Mouse (Mus musculus): Measurements from ENCODE around the gene Kcnj2.

Gene Kcnj2

GRCm38 (mm10) chr11:111065635-111066298, at the start of gene Kcnj2:
Gene Kcnj2, plus strand, starts transcription at chr11:111066164.
- peak; percentile 94 to 96 for DNase-seq

GRCm38 (mm10) chr11:111016206-111016605, 49.8 kb upstream of the Kcnj2 start:
- no peak for DNase-seq

- no peak for DNase-seq
Observed at GRCm38 (mm10) chr11:111020211-111020610, 45.8 kb upstream of the Kcnj2 start.

- DNase-seq = no peak
Observed at GRCm38 (mm10) chr11:111022681-111023281, 43.2 kb upstream of the Kcnj2 start.

- peak in 1 of 2 experiments; percentile 63 for DNase-seq
Observed at GRCm38 (mm10) chr11:111042175-111042574, 23.8 kb upstream of the Kcnj2 start.

- no peak for DNase-seq
Observed at GRCm38 (mm10) chr11:111043298-111043697, 22.7 kb upstream of the Kcnj2 start.

- no peak for DNase-seq
Observed at GRCm38 (mm10) chr11:111054252-111054651, 11.7 kb upstream of the Kcnj2 start.

- DNase-seq = no peak
Observed at GRCm38 (mm10) chr11:111054854-111055822, 10.8 kb upstream of the Kcnj2 start.

- DNase-seq = no peak
Observed at GRCm38 (mm10) chr11:111056030-111056429, 9.9 kb upstream of the Kcnj2 start.

GRCm38 (mm10) chr11:111057435-111057834, 8.5 kb upstream of the Kcnj2 start:
- DNase-seq = no peak

- DNase-seq = no peak
Observed at GRCm38 (mm10) chr11:111059440-111059839, 6.5 kb upstream of the Kcnj2 start.

GRCm38 (mm10) chr11:111060216-111060615, 5.7 kb upstream of the Kcnj2 start:
- DNase-seq = no peak

- DNase-seq = peak; percentile 61 to 63
Observed at GRCm38 (mm10) chr11:111064751-111065527, 1.0 kb upstream of the Kcnj2 start.

GRCm38 (mm10) chr11:111066299-111066691, 331 bp downstream of the Kcnj2 start:
- DNase-seq = no peak

GRCm38 (mm10) chr11:111067787-111068186, 1.8 kb downstream of the Kcnj2 start:
- no peak for DNase-seq

- DNase-seq = no peak
Observed at GRCm38 (mm10) chr11:111070460-111070859, 4.5 kb downstream of the Kcnj2 start.

GRCm38 (mm10) chr11:111074131-111074530, 8.2 kb downstream of the Kcnj2 start:
- no peak for DNase-seq

GRCm38 (mm10) chr11:111078107-111078506, 12.1 kb downstream of the Kcnj2 start:
- no peak for DNase-seq

GRCm38 (mm10) chr11:111083009-111083408, 17.0 kb downstream of the Kcnj2 start:
- DNase-seq = no peak

GRCm38 (mm10) chr11:111086933-111087332, 21.0 kb downstream of the Kcnj2 start:
- no peak for DNase-seq

GRCm38 (mm10) chr11:111088226-111088625, 22.3 kb downstream of the Kcnj2 start:
- DNase-seq = no peak

- no peak for DNase-seq
Observed at GRCm38 (mm10) chr11:111088812-111089211, 22.8 kb downstream of the Kcnj2 start.

GRCm38 (mm10) chr11:111091117-111091516, 25.2 kb downstream of the Kcnj2 start:
- DNase-seq = no peak

Measured in kidney, postnatal 25 days (tissue).